Mouse (Mus musculus) myocyte (in vitro differentiated cells): ENCODE measurements around the gene Dgkq. TPM values are rescaled to one million over a fixed set of nuclear protein-coding genes. Genes with fewer than 3 reads are reported as not detected.
A peak's percentile ranks its signal among the peaks of the same experiment; 100 is the strongest.

ENCODE experiments used
- H3K27me3 ChIP-seq: one replicate; pipeline ENCODE4 v1.6.1; 2011; ENCODE audit not compliant: control insufficient read depth, insufficient read depth, insufficient read length
- H3K36me3 ChIP-seq: one replicate; pipeline ENCODE4 v1.6.1; 2011; ENCODE audit not compliant: control insufficient read depth, insufficient read depth
- H3K4me2 ChIP-seq: one replicate; pipeline ENCODE4 v1.6.1; 2011; ENCODE audit warnings: low read depth, control low read depth
- H3K4me3 ChIP-seq: one replicate; pipeline ENCODE4 v1.5.1; 2011; ENCODE audit warnings: mild to moderate bottlenecking, control low read depth, moderate library complexity
- H3K79me2 ChIP-seq: one replicate; pipeline ENCODE4 v1.6.1; 2011; ENCODE audit not compliant: control insufficient read depth, insufficient read depth
- H3ac ChIP-seq: one replicate; pipeline ENCODE4 v1.6.1; 2011; ENCODE audit not compliant: control insufficient read depth, insufficient read length
- CEBPB ChIP-seq: IDR thresholded peaks from 2 replicates; pipeline ENCODE4 v1.6.1; 2011; ENCODE audit warnings: mild to moderate bottlenecking, moderate library complexity; ENCODE audit not compliant: poor library complexity, insufficient read depth, severe bottlenecking
- E2F4 ChIP-seq: IDR thresholded peaks from one replicate; pipeline ENCODE4 v1.6.1; 2011; ENCODE audit warnings: mild to moderate bottlenecking, control low read depth, moderate library complexity; ENCODE audit not compliant: insufficient read depth
- MAX ChIP-seq: IDR thresholded peaks from one replicate; pipeline ENCODE4 v1.6.1; 2011; ENCODE audit warnings: low read depth, mild to moderate bottlenecking, control low read depth
- MYOD1 ChIP-seq, 3 experiments: IDR thresholded peaks; one replicate each; pipeline ENCODE4 v1.6.1; 2011; ENCODE audit warnings: control low read depth in 2 of 3, low read depth in 2 of 3, mild to moderate bottlenecking in 2 of 3, moderate library complexity in 1 of 3; ENCODE audit not compliant: insufficient read length in 2 of 3, control insufficient read depth in 1 of 3
- MYOG ChIP-seq, 3 experiments: IDR thresholded peaks; one replicate each; pipeline ENCODE4 v1.6.1; 2011; ENCODE audit warnings: control low read depth in 2 of 3, low read depth in 2 of 3, mild to moderate bottlenecking in 2 of 3; ENCODE audit not compliant: insufficient read length in 2 of 3, control insufficient read depth in 1 of 3, insufficient read depth in 1 of 3
- POLR2A ChIP-seq: IDR thresholded peaks from one replicate; pipeline ENCODE4 v1.6.1; 2011; ENCODE audit warnings: low read depth, mild to moderate bottlenecking, control low read depth, moderate library complexity; ENCODE audit not compliant: insufficient read length
- POLR2AphosphoS2 ChIP-seq: IDR thresholded peaks from one replicate; pipeline ENCODE4 v1.6.1; 2011; ENCODE audit warnings: low read depth, control low read depth; ENCODE audit not compliant: insufficient read length
- REST ChIP-seq: IDR thresholded peaks from one replicate; pipeline ENCODE4 v1.6.1; 2011; ENCODE audit warnings: mild to moderate bottlenecking, control low read depth, moderate library complexity; ENCODE audit not compliant: insufficient read depth, insufficient read length
- SRF ChIP-seq: IDR thresholded peaks from one replicate; pipeline ENCODE4 v1.6.1; 2011; ENCODE audit warnings: low read depth; ENCODE audit not compliant: control insufficient read depth, insufficient read length
- TCF12 ChIP-seq: IDR thresholded peaks from one replicate; pipeline ENCODE4 v1.6.1; 2011; ENCODE audit warnings: mild to moderate bottlenecking, control low read depth; ENCODE audit not compliant: poor library complexity, insufficient read depth, severe bottlenecking
- TCF3 ChIP-seq: IDR thresholded peaks from one replicate; pipeline ENCODE4 v1.6.1; 2011; ENCODE audit warnings: low read depth, control low read depth; ENCODE audit not compliant: insufficient read length
- USF1 ChIP-seq: IDR thresholded peaks from one replicate; pipeline ENCODE4 v1.6.1; 2011; ENCODE audit warnings: low read depth, mild to moderate bottlenecking, control low read depth, moderate library complexity
- polyA plus RNA-seq: library from polyadenylated mRNA; unstranded; fragments of >200 nt; fragmentation: generic; extraction: Trizol; gene quantifications from one replicate; pipeline ENCODE4 v1.2.1, GENCODE M21; 2012; ENCODE audit warnings: missing spikeins

Dgkq gene
- polyA plus RNA-seq, 1 experiment = 4.3 TPM

- Histone ChIP-seq H3K36me3 (no peaks in the 10 kb centered on the region), H3ac (peak overlapping the region; percentile 54), H3K4me3 (peak overlapping the region; percentile 61), H3K4me2 (peak overlapping the region; percentile 96), H3K27me3 (no peaks in the 10 kb centered on the region), H3K79me2 (peaks cover 6% of the 10 kb centered on the region)
- TF ChIP-seq E2F4 = no peak
- TF ChIP-seq POLR2AphosphoS2 = peak; percentile 58
- TF ChIP-seq SRF = no peak
- no peak for TF ChIP-seq USF1
- no peak for TF ChIP-seq TCF12
- no peak for TF ChIP-seq MYOD1 (IDR thresholded peaks at IDR 0.05; ENCODE audit: control insufficient read depth in 1 of 3, insufficient read length in 2 of 3, low read depth in 2 of 3)
- TF ChIP-seq TCF3 = no peak
- peak; percentile 61 for TF ChIP-seq POLR2A
Measured at GRCm38 (mm10) chr5:108660632-108661268, 8.7 kb downstream of the Dgkq start.

- H3K79me2 ChIP-seq = peaks cover 6% of the 10 kb centered on the region
- H3K36me3 ChIP-seq = no peaks in the 10 kb centered on the region
- peak within 1 kb of the TSS; percentile 61 for H3K4me3 ChIP-seq
- TF ChIP-seq E2F4 = no peak
- TF ChIP-seq TCF3 = no peak
- no peak for TF ChIP-seq USF1
- no peak for TF ChIP-seq SRF
- TF ChIP-seq TCF12 = no peak
- TF ChIP-seq MYOD1 (IDR thresholded peaks at IDR 0.05; ENCODE audit: control insufficient read depth in 1 of 3, insufficient read length in 2 of 3, low read depth in 2 of 3) = no peak
- no peak for TF ChIP-seq POLR2A
- TF ChIP-seq MAX = no peak
- TF ChIP-seq POLR2AphosphoS2 = no peak
- no peak for TF ChIP-seq CEBPB
- TF ChIP-seq MYOG (IDR thresholded peaks at IDR 0.05; ENCODE audit: control insufficient read depth in 1 of 3, insufficient read depth in 1 of 3, insufficient read length in 2 of 3, low read depth in 2 of 3) = no peak
- TF ChIP-seq REST = no peak
- peak within 1 kb of the TSS; percentile 96 for H3K4me2 ChIP-seq
- no peaks in the 10 kb centered on the region for H3K27me3 ChIP-seq
- H3ac ChIP-seq = peak within 1 kb of the TSS; percentile 54
Measured at GRCm38 (mm10) chr5:108659698-108660631, 9.5 kb downstream of the Dgkq start, which contains the start of gene Idua. Gene Idua (plus strand): TSS chr5:108660331.

- H3K27me3 ChIP-seq = no peaks in the 10 kb centered on the region
- no peak overlapping the region for H3ac ChIP-seq
- H3K4me3 ChIP-seq = peak overlapping the region; percentile 61
- no peak for TF ChIP-seq REST
- TF ChIP-seq MYOG (IDR thresholded peaks at IDR 0.05; ENCODE audit: control insufficient read depth in 1 of 3, insufficient read depth in 1 of 3, insufficient read length in 2 of 3, low read depth in 2 of 3) = no peak
- TF ChIP-seq E2F4 = no peak
- TF ChIP-seq TCF12 = no peak
- TF ChIP-seq POLR2AphosphoS2 = no peak
- TF ChIP-seq USF1 = no peak
- TF ChIP-seq TCF3 = no peak
- no peak for TF ChIP-seq MYOD1 (IDR thresholded peaks at IDR 0.05; ENCODE audit: control insufficient read depth in 1 of 3, insufficient read length in 2 of 3, low read depth in 2 of 3)
- TF ChIP-seq MAX = no peak
- no peak for TF ChIP-seq SRF
- TF ChIP-seq CEBPB = no peak
- TF ChIP-seq POLR2A = no peak
- H3K36me3 ChIP-seq = no peaks in the 10 kb centered on the region
- peaks cover 6% of the 10 kb centered on the region for H3K79me2 ChIP-seq
- no peak overlapping the region for H3K4me2 ChIP-seq
Measured at GRCm38 (mm10) chr5:108658611-108659010, 10.9 kb downstream of the Dgkq start.

GRCm38 (mm10) chr5:108657406-108657805 is 12.1 kb downstream of the Dgkq start:
- Histone ChIP-seq H3K4me3 (no peak overlapping the region), H3K4me2 (no peak overlapping the region), H3K79me2 (peaks cover 6% of the 10 kb centered on the region), H3ac (no peak overlapping the region), H3K27me3 (no peaks in the 10 kb centered on the region), H3K36me3 (no peaks in the 10 kb centered on the region)
- TF ChIP-seq TCF3 (no peak), USF1 (no peak), POLR2A (no peak), MYOD1 (IDR thresholded peaks at IDR 0.05; ENCODE audit: control insufficient read depth in 1 of 3, insufficient read length in 2 of 3, low read depth in 2 of 3) (no peak), SRF (no peak), CEBPB (no peak), MAX (no peak), E2F4 (no peak)
